Mouse (Mus musculus) heart, postnatal 36 days (tissue): ENCODE measurements around the gene Gal. TPM values are rescaled to one million over a fixed set of nuclear protein-coding genes. Genes with fewer than 3 reads are reported as not detected.

Experiments
- DNase-seq, 2 experiments: peaks; one replicate each; pipeline ENCODE4 v3.0.0; 2021 to 2022
- intact Hi-C: fragments of 180-260 bp; cut with DNase I; formaldehyde crosslinking; loops from one replicate; pipeline ENCODE4 v1.15.1; 2025
- total RNA-seq, 2 experiments: library from RNA; stranded (reverse); gene quantifications; 2 replicates each; pipeline ENCODE4 v1.2.3; 2021

Gene Gal
- not detected for total RNA-seq

GRCm38 (mm10) chr19:3414268-3414733, at the start of gene Gal:
TSS of gene Gal (minus strand) at chr19:3414544.
- peak; percentile 17 to 24 for DNase-seq
- intact Hi-C loops = no loop called here

GRCm38 (mm10) chr19:3459986-3460385, 45.6 kb upstream of the Gal start:
- DNase-seq = no peak
- intact Hi-C loops = no loop called here

- intact Hi-C loops = no loop called here
Observed at GRCm38 (mm10) chr19:3458331-3459099, 44.2 kb upstream of the Gal start.

DNA sequence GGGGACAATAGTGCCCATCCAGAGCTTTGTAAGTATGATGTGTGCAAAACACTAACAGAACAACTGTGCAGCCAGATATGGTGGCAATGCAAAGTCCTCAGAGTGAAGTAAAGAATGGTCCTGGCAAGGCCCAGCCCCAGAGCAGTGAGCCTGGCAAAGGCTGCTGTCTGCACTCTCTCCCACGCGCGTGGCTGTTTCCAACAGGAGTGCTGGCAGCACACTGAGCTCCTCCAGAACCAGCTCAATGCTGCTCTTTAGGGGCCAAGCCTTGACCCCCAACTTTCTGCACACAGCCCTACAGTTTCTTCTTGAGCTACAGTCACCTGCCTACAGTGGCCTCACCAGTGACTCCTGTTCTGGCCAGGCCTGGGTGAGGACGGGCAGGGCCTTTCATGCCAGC, 43.4 kb upstream of the Gal start:
- DNase-seq = no peak
- intact Hi-C loops = no loop called here

More at GRCm38 (mm10) chr19:3458331-3459099, 44.2 kb upstream of the Gal start:
- DNase-seq = no peak

DNA sequence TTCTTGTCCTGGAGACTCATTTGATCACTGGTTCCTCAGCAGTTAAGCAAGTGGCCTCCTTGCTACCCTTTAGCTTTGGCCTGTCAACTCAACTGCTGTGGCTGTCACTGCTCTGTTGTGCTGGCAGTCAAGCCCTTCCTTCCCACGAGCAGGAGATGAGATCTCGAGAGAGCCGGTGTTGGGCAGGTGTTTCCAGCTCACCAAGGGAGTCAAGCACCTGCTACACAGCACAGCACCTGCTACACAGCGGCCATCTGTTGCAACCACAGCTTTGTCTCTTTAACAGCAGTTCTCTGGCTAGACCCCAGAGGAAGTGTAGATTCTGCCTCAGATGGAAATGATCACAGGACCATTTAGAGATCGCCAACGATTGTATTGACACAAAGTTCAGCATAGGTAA, 37.3 kb upstream of the Gal start:
- intact Hi-C loops = loop anchor here (1.0 to 2.0 kb wide), 2 partner anchors 62 to 131 kb away; no protein-coding TSS in a partner anchor
- DNase-seq = no peak

DNA sequence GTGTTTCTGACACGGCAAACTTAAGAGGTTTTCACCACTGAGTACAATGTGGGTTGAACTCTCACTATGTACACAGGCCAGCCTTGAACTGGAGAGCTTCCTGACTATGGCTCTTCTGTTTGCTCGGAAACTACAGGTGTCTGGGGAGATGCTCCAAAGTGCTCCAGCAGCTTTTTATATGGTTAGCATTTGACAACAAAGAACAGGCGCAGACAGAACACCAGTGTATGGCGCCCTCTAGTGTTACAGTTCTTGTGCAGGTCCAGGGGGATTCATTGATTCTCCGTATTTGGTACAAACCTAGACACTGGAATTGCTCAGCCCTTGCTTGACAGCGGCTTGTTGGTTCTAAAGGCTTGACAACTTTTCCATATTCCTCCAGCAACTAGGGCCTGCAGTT, 36.8 kb upstream of the Gal start:
- intact Hi-C loops = loop anchor here (1.0 to 2.0 kb wide), 2 partner anchors 62 to 130 kb away; no protein-coding TSS in a partner anchor
- DNase-seq = peak; percentile 59 to 66

- intact Hi-C loops = loop anchor here (1.0 to 2.0 kb wide), 3 partner anchors 61 to 157 kb away; no protein-coding TSS in a partner anchor
- no peak for DNase-seq
Observed at GRCm38 (mm10) chr19:3450714-3451113, 36.4 kb upstream of the Gal start.

DNA sequence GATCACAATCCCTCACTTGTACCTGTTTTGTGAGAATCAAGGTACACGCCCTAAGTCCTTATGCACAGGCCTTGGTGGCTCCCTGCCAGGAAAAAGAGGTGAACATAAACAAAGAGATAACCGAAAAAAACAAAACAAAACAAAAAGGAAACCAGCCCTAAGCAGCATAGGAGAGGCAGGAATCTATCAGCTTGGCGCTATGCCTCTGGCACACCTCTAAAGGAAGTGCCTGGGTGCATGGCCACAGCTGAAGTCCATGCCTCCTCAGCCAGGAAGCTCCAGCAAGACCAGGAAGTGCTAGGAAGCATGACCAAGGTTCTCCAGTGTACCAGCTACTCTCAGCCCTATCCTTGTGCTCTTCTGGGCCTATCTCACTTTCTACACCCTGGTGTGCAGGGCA, 34.9 kb upstream of the Gal start:
- intact Hi-C loops = no loop called here
- no peak for DNase-seq

DNA sequence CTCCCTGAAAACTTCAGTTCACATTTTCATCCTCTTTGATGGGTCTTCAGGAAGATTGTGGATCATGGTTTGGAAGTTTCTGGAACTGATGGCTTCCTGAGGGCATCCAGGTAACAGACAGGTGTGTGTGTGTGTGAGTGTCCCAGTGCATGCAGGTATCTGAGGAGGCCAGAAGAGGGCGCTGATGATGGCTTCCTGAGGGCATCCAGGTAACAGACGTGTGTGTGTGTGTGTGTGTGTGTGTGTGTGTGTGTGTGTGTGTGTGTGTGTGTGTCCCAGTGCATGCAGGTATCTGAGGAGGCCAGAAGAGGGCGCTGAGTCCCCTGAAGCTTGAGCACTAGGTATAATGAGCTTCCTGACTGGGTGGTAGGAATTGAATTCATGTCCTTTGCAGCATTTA, 33.0 kb upstream of the Gal start:
- intact Hi-C loops = no loop called here
- no peak for DNase-seq

DNA sequence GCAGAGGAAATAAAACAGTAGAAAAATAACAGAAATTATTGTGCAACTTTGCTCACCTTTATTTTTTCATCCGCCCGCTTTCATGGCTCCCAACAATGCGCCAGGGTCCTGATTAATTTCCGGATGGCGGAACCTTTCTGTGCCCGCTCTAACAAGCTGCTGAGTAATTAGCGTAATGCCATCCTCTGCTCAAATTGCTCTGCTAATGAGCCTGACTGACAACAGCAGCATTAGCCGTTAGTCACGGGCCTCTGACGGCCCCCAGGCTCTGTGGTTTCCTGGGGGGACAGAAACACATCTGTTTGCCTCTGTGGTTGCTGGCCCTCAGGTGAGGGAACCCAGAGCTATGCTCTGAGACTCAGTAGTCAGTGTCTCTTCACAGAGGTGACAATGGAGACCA, 26.7 kb upstream of the Gal start:
- DNase-seq = no peak
- intact Hi-C loops = no loop called here

- intact Hi-C loops = no loop called here
- no peak for DNase-seq
Observed at GRCm38 (mm10) chr19:3440667-3441066, 26.3 kb upstream of the Gal start.

DNA sequence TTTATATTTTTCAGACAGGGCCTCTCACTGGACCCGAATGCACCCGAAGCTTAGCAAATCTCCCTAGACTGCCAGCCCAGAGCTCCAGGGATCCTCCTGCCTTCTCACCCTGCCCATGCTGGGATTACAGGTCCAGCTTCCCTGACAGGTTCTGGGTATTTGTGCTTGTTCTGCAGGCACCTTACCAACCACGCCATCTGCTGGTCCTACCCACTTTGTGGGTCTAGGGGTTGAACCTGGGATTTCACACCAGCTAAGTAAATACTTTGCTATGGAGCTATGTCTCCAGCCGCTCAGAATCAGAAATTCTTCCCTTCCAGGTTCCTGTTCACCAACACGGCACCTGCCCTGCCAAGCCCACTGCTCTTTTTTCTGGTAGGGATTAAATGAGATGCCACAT, 23.6 kb upstream of the Gal start:
- no peak for DNase-seq
- intact Hi-C loops = loop anchor here (5.0 kb wide), 3 partner anchors 46 to 146 kb away; no protein-coding TSS in a partner anchor

DNA sequence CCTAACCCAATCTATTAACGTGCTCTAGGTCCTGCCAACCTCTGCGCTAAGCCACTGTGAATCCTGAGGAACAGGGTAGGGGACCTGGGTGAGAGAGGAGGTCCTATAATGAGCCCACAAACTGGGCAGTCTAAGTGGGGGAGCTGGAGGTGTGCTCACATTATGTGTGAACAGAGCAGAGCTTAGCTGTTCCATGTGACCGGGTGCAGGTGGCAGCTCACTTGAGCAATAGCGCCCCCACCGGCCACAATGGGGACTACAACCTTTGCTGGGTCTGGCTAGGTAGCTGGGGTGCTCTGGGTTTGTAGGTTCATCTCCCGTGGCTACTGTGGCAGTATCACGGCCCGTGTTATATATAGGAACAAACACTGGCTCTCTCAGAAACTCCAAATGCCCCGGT, 22.5 kb upstream of the Gal start:
- peak in 1 of 2 experiments; percentile 36 for DNase-seq
- intact Hi-C loops = loop anchor here (5.0 kb wide), 3 partner anchors 45 to 145 kb away; no protein-coding TSS in a partner anchor

DNA sequence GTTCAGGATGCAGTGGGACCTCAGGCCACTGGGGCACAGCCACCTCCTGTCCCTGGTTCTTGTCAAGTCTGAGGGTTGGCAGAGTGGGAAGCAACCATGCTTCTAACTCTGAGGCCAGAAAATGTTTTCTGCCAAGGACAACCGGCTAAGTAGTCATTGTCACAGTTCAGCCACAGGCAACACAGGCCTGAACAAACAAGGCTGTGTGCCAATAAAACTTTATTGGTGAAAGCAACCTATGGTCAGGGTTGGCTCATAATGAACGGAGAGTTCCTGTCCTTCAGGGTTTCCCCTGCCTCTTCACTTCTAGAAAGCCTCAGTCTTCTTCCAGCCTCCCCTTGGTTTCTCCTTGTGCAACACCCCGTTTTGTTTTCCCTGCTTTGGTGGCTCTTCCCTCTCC, 21.5 kb upstream of the Gal start:
- intact Hi-C loops = loop anchor here (5.0 kb wide), 3 partner anchors 44 to 144 kb away; no protein-coding TSS in a partner anchor
- no peak for DNase-seq

GRCm38 (mm10) chr19:3434641-3435040, 20.3 kb upstream of the Gal start:
- intact Hi-C loops = loop anchor here (5.0 kb wide), 3 partner anchors 42 to 142 kb away; no protein-coding TSS in a partner anchor
- DNase-seq = no peak

DNA sequence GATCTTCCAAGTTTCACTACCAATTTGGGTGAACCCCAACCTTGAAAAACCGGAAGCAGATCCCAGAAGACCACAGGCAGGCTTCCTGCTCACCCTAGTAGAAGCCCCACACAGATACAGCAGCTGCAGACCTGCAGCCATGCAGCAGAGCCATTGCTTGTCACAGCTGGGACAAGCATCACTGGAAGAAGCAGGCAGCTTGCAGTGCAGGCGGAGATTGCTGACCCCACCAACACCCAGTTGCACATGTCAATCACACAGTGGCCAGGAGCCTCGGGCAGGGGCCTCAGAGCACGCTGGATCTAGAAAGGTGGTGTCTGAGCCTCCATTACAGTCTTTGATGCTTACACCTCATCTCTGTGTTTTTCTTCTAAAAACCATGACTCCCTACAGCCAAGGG, 19.8 kb upstream of the Gal start:
- intact Hi-C loops = no loop called here
- DNase-seq = no peak

GRCm38 (mm10) chr19:3431969-3432368, 17.6 kb upstream of the Gal start:
- intact Hi-C loops = no loop called here
- no peak for DNase-seq

GRCm38 (mm10) chr19:3431066-3431465, 16.7 kb upstream of the Gal start:
- intact Hi-C loops = no loop called here
- no peak for DNase-seq

DNA sequence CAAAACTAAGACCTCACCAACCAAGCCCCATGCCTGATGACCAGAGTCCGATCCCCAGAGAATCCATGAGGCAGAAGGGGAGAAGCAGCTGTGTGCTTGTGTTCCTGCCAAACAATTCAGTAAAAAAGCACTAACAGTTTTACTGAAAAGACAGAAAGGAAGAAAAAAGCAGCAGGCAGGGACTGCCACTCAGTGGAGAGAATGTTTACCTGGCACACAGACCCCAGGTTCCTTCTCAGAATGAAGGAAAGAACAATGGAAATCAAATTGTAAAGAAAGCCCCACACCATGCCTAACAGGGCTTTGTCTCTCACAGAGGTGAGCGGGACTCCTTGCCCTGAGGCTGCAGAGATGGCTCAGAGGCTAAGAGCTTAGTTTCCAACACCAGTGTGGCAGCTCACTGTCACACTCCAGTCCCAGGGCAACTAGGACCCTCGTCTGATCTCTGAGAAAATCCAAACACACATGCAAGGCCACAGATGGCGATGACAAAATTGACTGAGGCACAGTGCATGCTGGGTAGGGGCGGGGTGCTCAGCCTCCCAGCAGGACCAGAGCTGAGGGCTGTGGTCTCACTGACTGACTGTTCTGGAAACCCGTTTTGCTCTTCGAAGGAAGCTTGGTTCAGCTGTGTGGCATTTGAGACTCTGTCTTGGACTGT, 14.9 kb upstream of the Gal start:
- DNase-seq = peak in 1 of 2 experiments; percentile 9
- intact Hi-C loops = no loop called here

GRCm38 (mm10) chr19:3428057-3428830, 13.9 kb upstream of the Gal start:
- no peak for DNase-seq
- intact Hi-C loops = no loop called here

DNA sequence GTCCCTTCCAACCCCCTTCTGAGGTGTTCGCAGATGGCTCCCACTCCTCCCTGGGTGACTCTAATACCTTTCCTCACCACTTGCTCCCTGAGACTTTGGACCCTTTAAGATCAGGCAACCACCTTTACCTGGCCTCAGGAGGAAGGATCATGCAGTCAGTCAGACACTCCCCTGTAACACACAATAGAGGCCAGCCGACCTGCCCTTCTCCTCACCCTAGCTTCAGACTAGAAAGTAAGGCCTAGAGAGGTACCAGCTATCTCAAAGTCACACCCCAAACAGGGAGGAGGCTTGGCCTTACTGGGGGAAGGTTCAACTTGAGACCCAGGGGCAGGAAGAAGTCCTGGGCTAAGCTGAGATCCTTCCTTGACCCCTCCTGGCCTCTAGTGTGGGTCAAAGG, 9.9 kb upstream of the Gal start:
- intact Hi-C loops = no loop called here

More for the DNA sequence above, 9.9 kb upstream of the Gal start:
- no peak for DNase-seq
